Mouse (Mus musculus) cerebellum, adult 2 months (tissue): ENCODE results near the gene Gmeb1. TPM values are rescaled to one million over a fixed set of nuclear protein-coding genes. Genes with fewer than 3 reads are reported as not detected.
"Not testable (repeated sequence)": the region's sequence is repeated elsewhere in the genome, so short reads cannot be mapped to it uniquely, and the experiment has no call there.

Source experiments
- DNase-seq, 2 experiments: peaks; one replicate each; pipeline ENCODE4 v3.0.0; 2021
- H3K27ac ChIP-seq: fragments of 200-500 bp; 2 replicates; pipeline ENCODE4 v1.5.1; 2012; ENCODE audit warnings: low read length, control low read depth, inconsistent platforms; ENCODE audit not compliant: insufficient read depth
- H3K27me3 ChIP-seq: fragments of 200-500 bp; 2 replicates; pipeline ENCODE4 v1.6.1; 2012; ENCODE audit warnings: inconsistent platforms, mild to moderate bottlenecking, low read length, moderate library complexity; ENCODE audit not compliant: control insufficient read depth, insufficient read depth
- H3K4me1 ChIP-seq: fragments of 200-500 bp; 2 replicates; pipeline ENCODE4 v1.6.1; 2011; ENCODE audit warnings: low read length; ENCODE audit not compliant: control insufficient read depth, insufficient read depth
- H3K4me3 ChIP-seq: fragments of 200-500 bp; replicated peaks from 2 replicates; pipeline ENCODE3; 2011; ENCODE audit warnings: mild to moderate bottlenecking, low read depth, low read length, control low read depth; ENCODE audit not compliant: insufficient read depth
- CTCF ChIP-seq: fragments of 200-500 bp; IDR thresholded peaks from 2 replicates; pipeline ENCODE4 v1.5.1; 2011; ENCODE audit warnings: low read depth, mild to moderate bottlenecking, control low read depth, low read length, moderate library complexity, borderline replicate concordance; ENCODE audit not compliant: insufficient read depth
- POLR2A ChIP-seq: fragments of 200-500 bp; IDR thresholded peaks from 2 replicates; pipeline ENCODE4 v1.6.1; 2011; ENCODE audit warnings: low read length, control low read depth, borderline replicate concordance; ENCODE audit not compliant: insufficient read depth
- WGBS: fragments of 180-500 bp; shearing (Covaris S2); methylation state at CpG from one replicate; pipeline ENCODE4 v1.1.7; 2018; 5-methylcytosine and 5-hydroxymethylcytosine counted together
- polyA plus RNA-seq: library from polyadenylated mRNA; depleted of rRNA; stranded (reverse); fragments of >200 nt; gene quantifications from 2 replicates; pipeline ENCODE4 v1.2.3, GENCODE M21; 2012

Gmeb1 gene
- polyA plus RNA-seq, 1 experiment: 20.5 TPM

DNA sequence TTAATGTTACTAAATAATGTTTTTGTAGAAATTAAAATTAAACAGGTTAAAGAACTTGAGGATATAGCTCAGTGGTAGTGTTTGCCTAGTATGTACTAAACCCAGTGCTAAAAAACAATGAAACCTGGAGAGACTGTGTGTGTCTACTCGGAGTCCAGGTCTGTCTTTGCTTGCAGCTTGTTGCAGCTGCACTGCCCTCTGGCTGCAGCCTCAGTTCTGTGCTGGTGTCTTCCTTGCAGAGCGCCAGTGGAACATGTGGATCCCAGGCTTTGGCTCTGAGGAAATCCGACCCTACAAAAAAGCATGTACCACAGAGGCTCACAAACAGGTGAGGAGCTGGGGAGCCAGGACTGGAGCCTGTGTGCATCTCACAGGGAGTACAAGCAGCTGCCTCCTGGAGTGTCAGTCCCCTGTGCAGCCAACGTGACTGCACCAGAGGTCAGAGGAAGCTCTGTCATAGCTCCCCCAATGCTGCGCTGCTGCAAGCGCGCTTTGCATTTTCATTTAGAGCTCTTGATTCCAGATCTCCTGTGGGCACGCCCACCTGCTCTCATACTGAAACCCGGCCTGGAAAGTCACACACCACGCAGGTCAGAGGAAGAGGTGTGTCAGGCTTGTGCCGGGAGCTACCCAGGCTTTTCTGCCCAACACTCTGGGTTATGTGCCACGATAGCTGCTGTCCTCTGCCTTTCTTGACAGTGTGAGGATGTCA, 30.4 kb upstream of the Gmeb1 start:
- WGBS: 83% methylated on average over 12 of the region's 12 CpGs
- H3K4me3 ChIP-seq: no peak overlapping the region
- H3K4me1 ChIP-seq: no peaks in the 10 kb centered on the region
- TF ChIP-seq CTCF: no peak
- TF ChIP-seq POLR2A: no peak
- no peaks in the 10 kb centered on the region for H3K27me3 ChIP-seq
- no peak for DNase-seq
- no peak overlapping the region for H3K27ac ChIP-seq

DNA sequence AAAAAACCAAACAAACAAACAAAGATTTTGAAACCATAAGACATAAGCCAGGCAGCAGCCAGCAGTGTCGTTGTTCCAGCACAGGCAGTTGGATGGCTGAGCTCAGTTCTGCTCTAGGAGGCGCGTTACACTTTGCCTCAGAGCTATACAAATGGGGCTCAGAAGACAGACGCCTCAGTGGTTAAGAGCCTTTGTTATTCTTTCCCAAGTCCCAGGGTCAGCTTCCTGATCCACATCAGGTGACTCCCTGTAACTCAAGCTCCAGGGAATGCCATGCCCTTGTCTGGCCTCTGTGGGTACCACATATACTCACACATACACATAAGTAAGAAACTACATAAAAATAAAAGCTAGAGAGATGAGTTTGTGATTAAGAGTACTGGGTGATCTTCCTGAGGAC, 29.7 kb upstream of the Gmeb1 start:
- H3K27me3 ChIP-seq: no peaks in the 10 kb centered on the region
- WGBS: 94% methylated on average over 4 of the region's 4 CpGs

DNA sequence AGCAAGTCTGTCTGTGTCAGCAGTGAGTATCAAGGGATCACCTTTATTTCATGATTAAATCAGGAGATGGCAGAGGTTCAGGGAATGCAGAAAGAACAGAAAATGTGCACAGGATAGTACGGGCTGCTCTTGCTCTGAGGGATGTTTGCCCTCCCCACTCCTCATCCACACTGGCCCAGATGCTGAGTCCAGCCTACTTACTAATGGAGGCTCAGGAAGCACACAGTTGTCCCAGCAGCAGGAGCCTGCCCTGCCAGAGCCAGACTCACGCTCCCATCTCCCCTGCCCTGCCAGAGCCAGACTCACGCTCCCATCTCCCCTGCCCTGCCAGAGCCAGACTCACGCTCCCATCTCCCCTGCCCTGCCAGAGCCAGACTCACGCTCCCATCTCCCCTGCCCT, 27.4 kb upstream of the Gmeb1 start:
- DNase-seq, H3K27ac ChIP-seq, H3K27me3 ChIP-seq, H3K4me3 ChIP-seq, H3K4me1 ChIP-seq: not testable (repeated sequence)
- 50% methylated on average over 5 of the region's 5 CpGs for WGBS

More for the DNA sequence above, 29.7 kb upstream of the Gmeb1 start:
- DNase-seq: no peak
- TF ChIP-seq CTCF (no peak), POLR2A (no peak)
- no peaks in the 10 kb centered on the region for H3K4me1 ChIP-seq
- no peak overlapping the region for H3K4me3 ChIP-seq
- no peak overlapping the region for H3K27ac ChIP-seq

DNA sequence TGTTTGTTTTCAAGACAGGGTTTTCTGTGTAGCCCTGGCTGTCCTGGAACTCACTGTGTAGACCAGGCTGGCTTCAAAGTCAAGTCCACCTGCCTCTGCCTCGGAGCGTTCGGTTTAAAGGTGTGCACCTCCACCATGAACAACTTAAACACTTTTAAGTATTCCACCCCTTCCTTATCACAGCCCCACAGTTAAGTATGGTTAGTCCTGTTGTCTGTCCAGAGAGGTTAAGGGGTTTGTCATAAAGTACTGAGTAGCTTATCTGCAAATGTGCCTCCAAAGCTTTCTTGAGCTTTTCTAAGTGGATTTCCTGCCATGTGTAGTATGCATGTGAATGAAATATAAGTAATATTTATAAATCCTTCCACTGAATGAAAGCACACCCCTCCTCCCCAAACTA, 14.5 kb upstream of the Gmeb1 start:
- H3K4me3 ChIP-seq: no peak overlapping the region
- WGBS: 83% methylated on average over 3 of the region's 3 CpGs
- no peaks in the 10 kb centered on the region for H3K4me1 ChIP-seq
- DNase-seq: no peak
- no peak overlapping the region for H3K27ac ChIP-seq
- H3K27me3 ChIP-seq: no peaks in the 10 kb centered on the region
- TF ChIP-seq POLR2A (no peak), CTCF (no peak)

DNA sequence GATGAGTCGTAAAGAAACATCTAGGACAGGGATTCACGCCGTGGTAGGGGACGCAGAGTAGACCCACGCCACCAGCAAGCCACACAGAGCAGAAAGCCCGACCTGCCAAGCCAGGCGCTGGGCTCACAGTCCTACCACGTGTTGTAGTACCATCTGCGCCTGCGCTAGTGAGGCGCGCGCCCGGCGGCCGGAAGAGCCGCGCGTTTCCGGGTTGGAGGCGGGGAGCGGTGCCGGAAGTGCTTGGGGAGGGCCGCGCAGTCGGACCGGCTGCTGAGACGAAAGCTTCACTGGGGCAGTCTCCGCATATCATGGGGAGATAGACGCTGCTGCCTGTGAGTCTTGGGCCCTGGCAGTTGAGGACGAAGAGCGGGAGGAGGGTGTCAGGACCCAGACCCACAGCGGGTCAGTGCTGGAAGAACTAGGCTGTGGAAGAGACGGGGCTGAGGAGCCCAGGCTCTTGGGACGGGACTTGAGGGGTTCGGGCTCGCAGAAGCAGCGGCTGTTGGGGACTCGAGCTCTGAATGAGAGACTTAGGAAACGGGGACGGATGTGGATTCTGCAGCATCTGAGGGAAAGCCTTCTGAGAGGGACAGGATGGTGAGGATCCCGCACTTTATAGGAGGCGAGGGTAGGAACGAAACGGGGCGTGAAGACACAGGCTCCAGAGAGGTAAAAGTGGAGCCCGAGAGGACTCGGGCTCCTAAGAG, 12.9 kb upstream of the Gmeb1 start, which contains the start of gene Taf12:
Gene Taf12, plus strand, starts transcription at position 220 of the 707 bp plus-strand sequence.
- WGBS: 1% methylated on average over 48 of the region's 48 CpGs
- H3K27ac ChIP-seq: peak within 1 kb of the TSS; percentile 81

DNA sequence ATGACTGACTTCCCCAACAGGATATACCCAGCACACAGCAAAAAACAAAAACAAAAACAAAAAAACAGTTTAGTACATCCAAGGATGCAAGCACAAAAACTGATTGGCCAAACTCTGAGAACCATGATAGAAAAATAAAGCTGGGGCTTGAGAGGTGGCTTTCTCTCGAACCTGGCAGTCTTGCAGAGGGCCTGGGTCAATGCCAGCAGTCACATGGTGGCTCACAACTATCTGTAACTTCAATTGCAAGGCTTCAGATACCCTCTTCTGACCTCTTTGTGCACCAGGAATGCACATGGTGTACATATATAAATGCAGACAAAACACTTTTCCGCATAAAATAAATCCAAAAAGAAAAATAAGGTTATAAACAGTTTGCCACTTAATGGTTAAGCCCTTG, 11.8 kb upstream of the Gmeb1 start:
- TF ChIP-seq POLR2A (no peak), CTCF (no peak)
- no peaks in the 10 kb centered on the region for H3K4me1 ChIP-seq
- no peaks in the 10 kb centered on the region for H3K27me3 ChIP-seq
- H3K4me3 ChIP-seq: no peak overlapping the region
- no peak for DNase-seq
- WGBS: 43% methylated on average over 2 of the region's 2 CpGs
- no peak overlapping the region for H3K27ac ChIP-seq

More for the DNA sequence above, 12.9 kb upstream of the Gmeb1 start, which contains the start of gene Taf12:
- H3K27me3 ChIP-seq: no peaks in the 10 kb centered on the region
- H3K4me1 ChIP-seq: no peaks in the 10 kb centered on the region
- no peak for TF ChIP-seq CTCF
- TF ChIP-seq POLR2A: peak; percentile 98
- peak within 1 kb of the TSS; percentile 95 for H3K4me3 ChIP-seq
- DNase-seq: peak; percentile 92 to 93

DNA sequence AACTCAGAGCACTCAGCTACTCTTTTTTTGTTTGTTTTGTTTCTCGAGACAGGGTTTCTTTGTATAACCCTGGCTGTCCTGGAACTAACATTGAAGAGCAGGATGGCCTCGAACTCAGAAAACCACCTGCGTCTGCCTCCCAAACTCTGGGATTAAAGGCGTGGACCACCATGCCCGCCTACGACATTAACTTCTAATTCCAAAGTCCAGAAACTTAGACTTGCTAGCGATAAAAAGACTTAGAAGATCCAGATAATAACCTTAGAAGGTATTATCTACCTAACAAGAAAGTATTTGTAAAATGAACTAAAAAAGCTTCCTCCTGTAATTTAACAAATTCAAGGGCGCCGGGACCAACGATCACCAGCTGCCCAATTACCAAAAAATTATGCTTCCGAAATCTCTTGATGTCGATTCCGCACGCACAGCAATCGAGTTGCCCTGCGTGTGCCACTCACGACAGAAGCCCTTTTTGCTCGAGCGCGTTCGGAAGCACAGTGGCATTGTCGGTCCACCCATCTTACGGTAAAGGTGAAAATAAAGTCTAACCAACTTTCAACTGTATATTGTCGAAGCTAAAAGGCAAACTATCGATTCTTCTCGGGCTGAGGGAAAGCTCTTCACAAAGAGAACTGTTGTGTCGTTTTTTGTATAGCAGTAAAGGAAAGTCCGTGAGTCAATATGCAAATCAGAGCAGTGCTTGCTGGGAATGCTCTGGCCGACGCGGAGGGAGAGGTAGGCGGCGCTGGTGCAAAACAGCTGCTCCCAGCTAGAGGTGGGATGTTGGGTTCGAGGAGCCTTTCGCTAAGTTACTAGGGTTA, 8.5 kb upstream of the Gmeb1 start:
- no peaks in the 10 kb centered on the region for H3K27me3 ChIP-seq
- TF ChIP-seq POLR2A (peak; percentile 100), CTCF (peak; percentile 15; the same call in 1 of the 2 replicates)
- under 1% methylated on average over 35 of the region's 35 CpGs for whole genome bisulfite sequencing
- peak; percentile 84 to 85 for DNase-seq
- H3K4me1 ChIP-seq: no peaks in the 10 kb centered on the region
- H3K27ac ChIP-seq: peak overlapping the region; percentile 50; the same call in 1 of the 2 replicates
- peak overlapping the region; percentile 72 for H3K4me3 ChIP-seq
